Mouse (Mus musculus) heart, embryonic 12.5 days (tissue): ENCODE measurements around the gene Abca7. TPM values are rescaled to one million over a fixed set of nuclear protein-coding genes. Genes with fewer than 3 reads are reported as not detected.
A peak's percentile ranks its signal among the peaks of the same experiment; 100 is the strongest.
"Not testable (repeated sequence)": the region's sequence is repeated elsewhere in the genome, so short reads cannot be mapped to it uniquely, and the experiment has no call there.

ENCODE experiments used
- ATAC-seq: fragments of 200-750 bp; cut with Nextera tagmentation; 2 replicates; pipeline ENCODE4 v1.8.0; 2017; ENCODE audit warnings: moderate TSS enrichment, moderate library complexity; ENCODE audit not compliant: insufficient number of reproducible peaks, low FRiP score
- H3K27ac ChIP-seq: fragments of 300-500 bp; sonication (generic); 2 replicates; pipeline ENCODE4 v1.5.1; 2016; ENCODE audit warnings: mild to moderate bottlenecking, moderate library complexity; ENCODE audit not compliant: poor library complexity, severe bottlenecking
- H3K27me3 ChIP-seq: fragments of 300-500 bp; sonication (generic); replicated peaks from 2 replicates; pipeline ENCODE4 v1.6.1; 2016; ENCODE audit warnings: mild to moderate bottlenecking, moderate library complexity
- H3K36me3 ChIP-seq: fragments of 300-500 bp; sonication (generic); 2 replicates; pipeline ENCODE4 v1.6.1; 2016; ENCODE audit warnings: mild to moderate bottlenecking, moderate library complexity
- H3K4me1 ChIP-seq: fragments of 300-500 bp; sonication (generic); replicated peaks from 2 replicates; pipeline ENCODE4 v1.6.1; 2016; ENCODE audit warnings: mild to moderate bottlenecking
- H3K4me2 ChIP-seq: fragments of 300-500 bp; sonication (generic); 2 replicates; pipeline ENCODE4 v1.6.1; 2016; ENCODE audit warnings: mild to moderate bottlenecking, moderate library complexity
- H3K4me3 ChIP-seq: fragments of 300-500 bp; sonication (generic); 2 replicates; pipeline ENCODE4 v1.5.1; 2016; ENCODE audit warnings: mild to moderate bottlenecking
- H3K9ac ChIP-seq: fragments of 300-500 bp; sonication (generic); 2 replicates; pipeline ENCODE4 v1.6.1; 2016; ENCODE audit warnings: mild to moderate bottlenecking, moderate library complexity
- H3K9me3 ChIP-seq: fragments of 300-500 bp; sonication (generic); replicated peaks from 2 replicates; pipeline ENCODE4 v1.6.1; 2016; ENCODE audit warnings: mild to moderate bottlenecking, moderate library complexity
- WGBS: fragments of 180-500 bp; shearing (Covaris S2); methylation state at CpG from one replicate; pipeline ENCODE4 v1.1.7; 2016; 5-methylcytosine and 5-hydroxymethylcytosine counted together
- polyA plus RNA-seq: library from polyadenylated mRNA; unstranded; fragments of >200 nt; fragmentation: Nextera tagmentation; extraction: Ambion mirVana; gene quantifications from 2 replicates; pipeline ENCODE4 v1.2.1, GENCODE M21; 2016

The Abca7 gene
- polyA plus RNA-seq, result 4.5 and 5.1 TPM in 2 replicates

GRCm38 (mm10) chr10:79996272-79997033, at the start of gene Abca7:
Gene Abca7 (plus strand): TSS chr10:79996494.
- peak; percentile 88 for ATAC-seq
- peaks cover 22% of the 10 kb centered on the region for H3K27me3 ChIP-seq
- peak within 1 kb of the TSS; percentile 61 for H3K27ac ChIP-seq
- H3K36me3 ChIP-seq, result peaks cover 40% of the 10 kb centered on the region
- under 1% methylated on average over 34 of the region's 34 CpGs for WGBS
- H3K4me3 ChIP-seq, result peak within 1 kb of the TSS; percentile 61
- H3K9me3 ChIP-seq, result peaks cover 8% of the 10 kb centered on the region; the same call in 1 of the 2 replicates
- H3K4me1 ChIP-seq, result peaks cover 20% of the 10 kb centered on the region
- H3K9ac ChIP-seq, result peak within 1 kb of the TSS; percentile 75
- H3K4me2 ChIP-seq, result peak within 1 kb of the TSS; percentile 93

GRCm38 (mm10) chr10:79946752-79947322, 49.5 kb upstream of the Abca7 start:
- H3K36me3 ChIP-seq, result peaks cover 49% of the 10 kb centered on the region

GRCm38 (mm10) chr10:79947502-79947901, 48.8 kb upstream of the Abca7 start:
- WGBS, result 62% methylated on average over 6 of the region's 6 CpGs
- peaks cover 40% of the 10 kb centered on the region for H3K4me1 ChIP-seq
- peaks cover 45% of the 10 kb centered on the region for H3K36me3 ChIP-seq
- H3K4me2 ChIP-seq, result peak overlapping the region; percentile 48
- no peaks in the 10 kb centered on the region for H3K9me3 ChIP-seq
- H3K9ac ChIP-seq, result peak overlapping the region; percentile 48
- H3K4me3 ChIP-seq, result peak overlapping the region; percentile 4; the same call in 1 of the 2 replicates
- peak overlapping the region; percentile 73 for H3K27ac ChIP-seq
- no peaks in the 10 kb centered on the region for H3K27me3 ChIP-seq
- no peak for ATAC-seq

More at GRCm38 (mm10) chr10:79946752-79947322, 49.5 kb upstream of the Abca7 start:
- H3K27ac ChIP-seq, result peak overlapping the region; percentile 73
- peak overlapping the region; percentile 8; the same call in 1 of the 2 replicates for H3K4me3 ChIP-seq
- peak overlapping the region; percentile 48 for H3K9ac ChIP-seq
- H3K27me3 ChIP-seq, result no peaks in the 10 kb centered on the region
- 21% methylated on average over 7 of the region's 7 CpGs for WGBS
- no peaks in the 10 kb centered on the region for H3K9me3 ChIP-seq
- peak overlapping the region; percentile 48 for H3K4me2 ChIP-seq
- peaks cover 40% of the 10 kb centered on the region for H3K4me1 ChIP-seq
- ATAC-seq, result peak; percentile 88

- H3K4me3 ChIP-seq, result no peak overlapping the region
- H3K27me3 ChIP-seq, result no peaks in the 10 kb centered on the region
- H3K9me3 ChIP-seq, result no peaks in the 10 kb centered on the region
- H3K9ac ChIP-seq, result no peak overlapping the region
- no peak overlapping the region for H3K4me2 ChIP-seq
- peaks cover 61% of the 10 kb centered on the region for H3K36me3 ChIP-seq
- peaks cover 29% of the 10 kb centered on the region for H3K4me1 ChIP-seq
- WGBS, result 70% methylated on average over 4 of the region's 4 CpGs
- no peak overlapping the region for H3K27ac ChIP-seq
- no peak for ATAC-seq
These were observed 46.4 kb upstream of the Abca7 start for GRCm38 (mm10) chr10:79949873-79950272.

- 81% methylated on average over 18 of the region's 18 CpGs for WGBS
- no peak for ATAC-seq
- no peak overlapping the region for H3K4me2 ChIP-seq
- H3K27me3 ChIP-seq, result no peaks in the 10 kb centered on the region
- no peak overlapping the region for H3K4me3 ChIP-seq
- peaks cover 21% of the 10 kb centered on the region for H3K4me1 ChIP-seq
- H3K36me3 ChIP-seq, result peaks cover 61% of the 10 kb centered on the region
- H3K27ac ChIP-seq, result no peak overlapping the region
- no peak overlapping the region for H3K9ac ChIP-seq
- no peaks in the 10 kb centered on the region for H3K9me3 ChIP-seq
These were observed 45.6 kb upstream of the Abca7 start for GRCm38 (mm10) chr10:79950661-79951060.

- H3K27ac ChIP-seq, result no peak overlapping the region
- ATAC-seq, result no peak
These were observed 42.3 kb upstream of the Abca7 start for GRCm38 (mm10) chr10:79953946-79954345.

GRCm38 (mm10) chr10:79955691-79956090, 40.6 kb upstream of the Abca7 start:
- Histone ChIP-seq H3K4me3 (no peak overlapping the region), H3K4me1 (peaks cover 6% of the 10 kb centered on the region), H3K36me3 (peaks cover 29% of the 10 kb centered on the region), H3K27me3 (no peaks in the 10 kb centered on the region), H3K9ac (no peak overlapping the region), H3K27ac (no peak overlapping the region), H3K4me2 (no peak overlapping the region), H3K9me3 (no peaks in the 10 kb centered on the region)
- no peak for ATAC-seq
- WGBS, result 67% methylated on average over 9 of the region's 9 CpGs

More at GRCm38 (mm10) chr10:79953946-79954345, 42.3 kb upstream of the Abca7 start:
- Histone ChIP-seq H3K9me3 (no peaks in the 10 kb centered on the region), H3K36me3 (peaks cover 46% of the 10 kb centered on the region), H3K27me3 (no peaks in the 10 kb centered on the region), H3K4me1 (peaks cover 4% of the 10 kb centered on the region), H3K4me3 (no peak overlapping the region), H3K9ac (no peak overlapping the region), H3K4me2 (no peak overlapping the region)
- WGBS, result 86% methylated on average over 6 of the region's 6 CpGs

GRCm38 (mm10) chr10:79956643-79957154, 39.6 kb upstream of the Abca7 start:
- peaks cover 11% of the 10 kb centered on the region for H3K4me1 ChIP-seq
- no peak overlapping the region for H3K4me2 ChIP-seq
- H3K9me3 ChIP-seq, result no peaks in the 10 kb centered on the region
- no peak for ATAC-seq
- H3K27ac ChIP-seq, result no peak overlapping the region
- no peak overlapping the region for H3K9ac ChIP-seq
- no peaks in the 10 kb centered on the region for H3K27me3 ChIP-seq
- WGBS, result 39% methylated on average over 4 of the region's 4 CpGs
- peaks cover 24% of the 10 kb centered on the region for H3K36me3 ChIP-seq
- H3K4me3 ChIP-seq, result no peak overlapping the region

GRCm38 (mm10) chr10:79958140-79958816, 38.0 kb upstream of the Abca7 start:
- ATAC-seq, result 0 out of 2 replicates have a peak, but pooled peaks have one; percentile 10
- 18% methylated on average over 21 of the region's 21 CpGs for WGBS

GRCm38 (mm10) chr10:79959412-79959811, 36.9 kb upstream of the Abca7 start:
- not testable (repeated sequence) for H3K9ac ChIP-seq, H3K9me3 ChIP-seq, H3K27ac ChIP-seq, H3K27me3 ChIP-seq
- 36% methylated on average over 10 of the region's 10 CpGs for WGBS
- 0 out of 2 replicates have a peak, but pooled peaks have one; percentile 56 for ATAC-seq
- peaks cover 31% of the 10 kb centered on the region for H3K36me3 ChIP-seq
- peak overlapping the region; percentile 79 for H3K4me3 ChIP-seq
- peaks cover 11% of the 10 kb centered on the region for H3K4me1 ChIP-seq
- peak overlapping the region; percentile 86 for H3K4me2 ChIP-seq

More at GRCm38 (mm10) chr10:79958140-79958816, 38.0 kb upstream of the Abca7 start:
- H3K9me3 ChIP-seq, result no peaks in the 10 kb centered on the region
- peak overlapping the region; percentile 50; the same call in 1 of the 2 replicates for H3K9ac ChIP-seq
- no peak overlapping the region for H3K27ac ChIP-seq
- H3K27me3 ChIP-seq, result no peaks in the 10 kb centered on the region
- H3K4me1 ChIP-seq, result peaks cover 11% of the 10 kb centered on the region
- peaks cover 28% of the 10 kb centered on the region for H3K36me3 ChIP-seq
- H3K4me3 ChIP-seq, result peak overlapping the region; percentile 20; the same call in 1 of the 2 replicates
- H3K4me2 ChIP-seq, result peak overlapping the region; percentile 50
